Mouse (Mus musculus) cerebellum, adult 2 months (tissue): ENCODE data around the gene Parvb.

ENCODE experiments used
- CTCF ChIP-seq: fragments of 200-500 bp; IDR thresholded peaks from 2 replicates; pipeline ENCODE4 v1.5.1; 2011; ENCODE audit warnings: low read depth, mild to moderate bottlenecking, control low read depth, low read length, moderate library complexity, borderline replicate concordance; ENCODE audit not compliant: insufficient read depth
- POLR2A ChIP-seq: fragments of 200-500 bp; IDR thresholded peaks from 2 replicates; pipeline ENCODE4 v1.6.1; 2011; ENCODE audit warnings: low read length, control low read depth, borderline replicate concordance; ENCODE audit not compliant: insufficient read depth

GRCm38 (mm10) chr15:84295225-84295624 lies 63.4 kb downstream of the Parvb start:
- no peak for TF ChIP-seq CTCF
- no peak for TF ChIP-seq POLR2A
